Mouse (Mus musculus): Measurements from ENCODE around the gene Piezo1. TPM values are rescaled to one million over a fixed set of nuclear protein-coding genes. Genes with fewer than 3 reads are reported as not detected.

The Piezo1 gene
- polyA plus RNA-seq, 1 experiment: 107 TPM

GRCm38 (mm10) chr8:122564363-122565352, 13.5 kb upstream of the Piezo1 start:
- H3K79me3 ChIP-seq (ENCODE audit: low read depth): peaks cover 15% of the 10 kb centered on the region
- TF ChIP-seq MYOG (IDR thresholded peaks at IDR 0.05; ENCODE audit: control insufficient read depth, extremely low read depth, insufficient read length) (no peak), FOSL1 (IDR thresholded peaks at IDR 0.05; ENCODE audit: insufficient read depth, low read length, poor library complexity, severe bottlenecking) (no peak), MAX (IDR thresholded peaks at IDR 0.05) (no peak), USF1 (IDR thresholded peaks at IDR 0.05; ENCODE audit: low read depth) (no peak), MYOD1 (IDR thresholded peaks at IDR 0.05; ENCODE audit: control insufficient read depth, insufficient read length, low read depth) (no peak), CEBPB (IDR thresholded peaks at IDR 0.05; ENCODE audit: low read depth) (no peak), CTCF (IDR thresholded peaks at IDR 0.05; ENCODE audit: control insufficient read depth, insufficient read depth, insufficient read length) (no peak)
- H3K79me2 ChIP-seq (ENCODE audit: control insufficient read depth, insufficient read depth): peaks cover 24% of the 10 kb centered on the region
- H3K4me3 ChIP-seq (ENCODE audit: insufficient read depth, poor library complexity, severe bottlenecking): no peak overlapping the region
- no peaks in the 10 kb centered on the region for H3K27me3 ChIP-seq (ENCODE audit: control insufficient read depth, insufficient read depth, insufficient read length)
- H3ac ChIP-seq (ENCODE audit: control insufficient read depth, insufficient read length, low read depth): no peak overlapping the region
- peaks cover 6% of the 10 kb centered on the region for H3K36me3 ChIP-seq (ENCODE audit: control insufficient read depth, insufficient read depth)

GRCm38 (mm10) chr8:122561199-122561598, 10.1 kb upstream of the Piezo1 start:
- H3K4me3 ChIP-seq (ENCODE audit: insufficient read depth, poor library complexity, severe bottlenecking): no peak overlapping the region

GRCm38 (mm10) chr8:122558671-122559349, 7.7 kb upstream of the Piezo1 start:
- Histone ChIP-seq H3ac (ENCODE audit: control insufficient read depth, insufficient read length, low read depth) (no peak overlapping the region), H3K36me3 (ENCODE audit: control insufficient read depth, insufficient read depth) (no peaks in the 10 kb centered on the region), H3K4me3 (ENCODE audit: insufficient read depth, poor library complexity, severe bottlenecking) (no peak overlapping the region), H3K79me2 (ENCODE audit: control insufficient read depth, insufficient read depth) (no peaks in the 10 kb centered on the region), H3K27me3 (ENCODE audit: control insufficient read depth, insufficient read depth, insufficient read length) (no peaks in the 10 kb centered on the region), H3K79me3 (ENCODE audit: low read depth) (no peaks in the 10 kb centered on the region)
- TF ChIP-seq CEBPB (IDR thresholded peaks at IDR 0.05; ENCODE audit: low read depth): no peak
- TF ChIP-seq MYOG (IDR thresholded peaks at IDR 0.05; ENCODE audit: control insufficient read depth, extremely low read depth, insufficient read length): no peak
- TF ChIP-seq FOSL1 (IDR thresholded peaks at IDR 0.05; ENCODE audit: insufficient read depth, low read length, poor library complexity, severe bottlenecking): no peak
- no peak for TF ChIP-seq CTCF (IDR thresholded peaks at IDR 0.05; ENCODE audit: control insufficient read depth, insufficient read depth, insufficient read length)
- no peak for TF ChIP-seq USF1 (IDR thresholded peaks at IDR 0.05; ENCODE audit: low read depth)
- TF ChIP-seq MAX (IDR thresholded peaks at IDR 0.05): no peak
- TF ChIP-seq MYOD1 (IDR thresholded peaks at IDR 0.05; ENCODE audit: control insufficient read depth, insufficient read length, low read depth): no peak

More at GRCm38 (mm10) chr8:122561199-122561598, 10.1 kb upstream of the Piezo1 start:
- Histone ChIP-seq H3K79me3 (ENCODE audit: low read depth) (no peaks in the 10 kb centered on the region), H3K79me2 (ENCODE audit: control insufficient read depth, insufficient read depth) (peaks cover 4% of the 10 kb centered on the region), H3K36me3 (ENCODE audit: control insufficient read depth, insufficient read depth) (no peaks in the 10 kb centered on the region), H3ac (ENCODE audit: control insufficient read depth, insufficient read length, low read depth) (no peak overlapping the region), H3K27me3 (ENCODE audit: control insufficient read depth, insufficient read depth, insufficient read length) (no peaks in the 10 kb centered on the region)
- no peak for TF ChIP-seq USF1 (IDR thresholded peaks at IDR 0.05; ENCODE audit: low read depth)
- no peak for TF ChIP-seq CEBPB (IDR thresholded peaks at IDR 0.05; ENCODE audit: low read depth)
- no peak for TF ChIP-seq MAX (IDR thresholded peaks at IDR 0.05)
- no peak for TF ChIP-seq FOSL1 (IDR thresholded peaks at IDR 0.05; ENCODE audit: insufficient read depth, low read length, poor library complexity, severe bottlenecking)
- TF ChIP-seq MYOD1 (IDR thresholded peaks at IDR 0.05; ENCODE audit: control insufficient read depth, insufficient read length, low read depth): no peak
- TF ChIP-seq CTCF (IDR thresholded peaks at IDR 0.05; ENCODE audit: control insufficient read depth, insufficient read depth, insufficient read length): no peak
- no peak for TF ChIP-seq MYOG (IDR thresholded peaks at IDR 0.05; ENCODE audit: control insufficient read depth, extremely low read depth, insufficient read length)

GRCm38 (mm10) chr8:122557248-122558038, 6.3 kb upstream of the Piezo1 start:
- no peak overlapping the region for H3ac ChIP-seq (ENCODE audit: control insufficient read depth, insufficient read length, low read depth)
- H3K79me3 ChIP-seq (ENCODE audit: low read depth): no peaks in the 10 kb centered on the region
- H3K79me2 ChIP-seq (ENCODE audit: control insufficient read depth, insufficient read depth): no peaks in the 10 kb centered on the region
- TF ChIP-seq MYOD1 (IDR thresholded peaks at IDR 0.05; ENCODE audit: control insufficient read depth, insufficient read length, low read depth) (no peak), USF1 (IDR thresholded peaks at IDR 0.05; ENCODE audit: low read depth) (no peak), MYOG (IDR thresholded peaks at IDR 0.05; ENCODE audit: control insufficient read depth, extremely low read depth, insufficient read length) (no peak), FOSL1 (IDR thresholded peaks at IDR 0.05; ENCODE audit: insufficient read depth, low read length, poor library complexity, severe bottlenecking) (no peak), CTCF (IDR thresholded peaks at IDR 0.05; ENCODE audit: control insufficient read depth, insufficient read depth, insufficient read length) (no peak), MAX (IDR thresholded peaks at IDR 0.05) (no peak), CEBPB (IDR thresholded peaks at IDR 0.05; ENCODE audit: low read depth) (no peak)
- H3K4me3 ChIP-seq (ENCODE audit: insufficient read depth, poor library complexity, severe bottlenecking): no peak overlapping the region
- H3K36me3 ChIP-seq (ENCODE audit: control insufficient read depth, insufficient read depth): no peaks in the 10 kb centered on the region
- H3K27me3 ChIP-seq (ENCODE audit: control insufficient read depth, insufficient read depth, insufficient read length): no peaks in the 10 kb centered on the region
